Mouse (Mus musculus) cortical plate, adult 2 months (tissue): ENCODE results near the gene Zc3h12c. TPM values are rescaled to one million over a fixed set of nuclear protein-coding genes. Genes with fewer than 3 reads are reported as not detected.
"Not testable (repeated sequence)": the region's sequence is repeated elsewhere in the genome, so short reads cannot be mapped to it uniquely, and the experiment has no call there.

ENCODE experiments used
- H3K27ac ChIP-seq: fragments of 200-500 bp; 2 replicates; pipeline ENCODE4 v1.5.1; 2012; ENCODE audit warnings: low read length, control low read depth, inconsistent platforms; ENCODE audit not compliant: insufficient read depth
- H3K4me1 ChIP-seq: fragments of 200-500 bp; 2 replicates; pipeline ENCODE4 v1.6.1; 2011; ENCODE audit warnings: low read length; ENCODE audit not compliant: control insufficient read depth, insufficient read depth
- H3K4me3 ChIP-seq: fragments of 200-500 bp; 2 replicates; pipeline ENCODE4 v1.5.1; 2011; ENCODE audit warnings: mild to moderate bottlenecking, low read length, control low read depth; ENCODE audit not compliant: insufficient read depth
- CTCF ChIP-seq: fragments of 200-500 bp; IDR thresholded peaks from 2 replicates; pipeline ENCODE4 v1.5.1; 2011; ENCODE audit warnings: mild to moderate bottlenecking, control low read depth, low read length; ENCODE audit not compliant: insufficient read depth; ENCODE audit errors: extremely low read depth
- POLR2A ChIP-seq: fragments of 200-500 bp; IDR thresholded peaks from 2 replicates; pipeline ENCODE4 v1.6.1; 2011; ENCODE audit warnings: mild to moderate bottlenecking, low read length, control low read depth; ENCODE audit not compliant: insufficient read depth; ENCODE audit errors: extremely low read depth
- polyA plus RNA-seq: library from polyadenylated mRNA; depleted of rRNA; stranded (reverse); fragments of >200 nt; gene quantifications from 2 replicates; pipeline ENCODE4 v1.2.3, GENCODE M21; 2012; rRNA removed

The Zc3h12c gene
- polyA plus RNA-seq, 1 experiment, result 4.7 TPM

DNA sequence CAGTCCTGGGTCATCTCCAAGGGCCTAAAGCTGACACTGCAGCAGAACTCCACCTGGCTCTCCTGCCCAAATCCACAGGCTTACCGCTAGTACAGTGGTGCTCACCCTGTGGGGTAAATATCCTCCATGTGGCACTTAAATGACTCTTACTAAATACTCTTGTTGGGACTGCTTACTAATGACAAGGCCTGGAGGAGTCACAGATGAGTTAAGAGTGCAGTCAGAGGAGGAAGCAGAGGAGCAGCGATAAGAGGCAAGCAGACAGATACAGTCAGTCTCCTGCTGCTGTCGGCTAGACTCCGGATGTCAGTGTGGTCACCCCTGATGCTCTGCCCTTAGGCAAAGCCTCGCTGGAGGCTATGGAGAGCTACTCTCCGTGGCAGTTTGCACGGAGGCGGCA is 75.3 kb downstream of the Zc3h12c start:
- no peaks in the 10 kb centered on the region for H3K4me1 ChIP-seq
- H3K4me3 ChIP-seq, result no peak overlapping the region
- TF ChIP-seq CTCF, result no peak
- TF ChIP-seq POLR2A, result no peak
- H3K27ac ChIP-seq, result no peak overlapping the region

GRCm38 (mm10) chr9:52092311-52092710 is 76.1 kb downstream of the Zc3h12c start:
- H3K27ac ChIP-seq, result no peak overlapping the region
- no peak overlapping the region for H3K4me3 ChIP-seq
- H3K4me1 ChIP-seq, result no peaks in the 10 kb centered on the region
- TF ChIP-seq POLR2A (no peak), CTCF (no peak)

DNA sequence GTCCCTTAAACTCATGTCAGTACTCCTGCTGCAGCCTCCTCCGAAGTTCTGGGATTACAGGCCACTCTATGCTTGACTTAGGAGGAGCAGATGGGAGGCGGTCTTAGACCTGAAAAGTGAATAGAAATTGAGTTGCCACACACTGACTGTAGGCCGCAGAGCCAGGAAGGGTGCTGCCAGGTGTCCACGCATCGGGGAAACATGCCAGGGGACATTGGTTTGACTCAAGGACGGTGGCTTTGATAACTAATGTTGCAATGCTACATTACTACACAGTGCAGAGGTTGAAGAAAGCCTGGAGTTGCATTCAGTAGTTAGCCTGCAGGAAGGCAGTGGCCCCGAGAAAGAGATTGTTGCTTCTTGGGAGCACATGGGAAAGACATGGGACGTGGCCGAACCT is 76.6 kb downstream of the Zc3h12c start:
- Histone ChIP-seq H3K27ac (no peak overlapping the region), H3K4me1 (no peaks in the 10 kb centered on the region), H3K4me3 (no peak overlapping the region)
- TF ChIP-seq CTCF (no peak), POLR2A (no peak)

DNA sequence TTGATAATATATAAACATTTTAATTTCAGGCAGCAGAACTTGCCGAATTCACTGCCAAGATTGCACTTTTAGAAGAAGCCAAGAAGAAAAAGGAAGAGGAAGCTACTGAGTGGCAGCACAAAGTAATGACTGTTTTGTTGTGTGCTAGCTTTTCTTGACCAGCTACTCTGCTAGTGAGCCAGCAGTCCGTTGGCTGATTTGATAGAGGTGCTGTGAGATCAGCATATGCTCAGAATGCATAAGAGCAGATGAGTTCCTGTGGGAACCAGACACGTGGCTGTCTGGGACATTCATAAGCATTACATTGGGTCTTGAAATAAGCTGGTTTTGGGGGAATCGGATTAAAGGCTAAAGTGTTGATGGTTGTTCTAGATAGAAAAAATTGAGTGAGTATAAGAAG is 86.0 kb downstream of the Zc3h12c start:
- H3K4me1 ChIP-seq, result no peaks in the 10 kb centered on the region; the same call in 1 of the 2 replicates
- H3K27ac ChIP-seq, result no peak overlapping the region
- H3K4me3 ChIP-seq, result no peak overlapping the region
- TF ChIP-seq CTCF, result no peak
- no peak for TF ChIP-seq POLR2A

DNA sequence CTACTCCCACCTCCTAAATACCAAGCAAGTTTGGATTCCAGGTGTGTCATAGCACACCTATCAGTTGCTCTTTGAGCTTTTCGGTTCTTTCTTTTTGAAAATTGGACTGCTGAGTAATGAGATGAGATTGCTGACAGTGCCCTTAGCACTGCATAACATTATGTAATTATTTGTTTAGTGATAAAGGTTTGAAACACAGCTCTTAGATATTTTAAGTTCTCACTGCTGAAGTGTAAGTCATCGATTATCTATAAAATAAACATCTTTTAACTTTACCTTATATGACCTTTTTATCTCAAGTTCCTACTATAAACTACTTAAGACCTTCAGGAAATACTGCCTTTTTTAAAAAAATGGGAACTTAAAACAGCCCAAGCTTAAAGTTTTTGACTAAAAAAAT is 86.4 kb downstream of the Zc3h12c start:
- H3K27ac ChIP-seq, result no peak overlapping the region
- TF ChIP-seq POLR2A (no peak), CTCF (no peak)
- no peak overlapping the region for H3K4me3 ChIP-seq
- H3K4me1 ChIP-seq, result no peaks in the 10 kb centered on the region; the same call in 1 of the 2 replicates

DNA sequence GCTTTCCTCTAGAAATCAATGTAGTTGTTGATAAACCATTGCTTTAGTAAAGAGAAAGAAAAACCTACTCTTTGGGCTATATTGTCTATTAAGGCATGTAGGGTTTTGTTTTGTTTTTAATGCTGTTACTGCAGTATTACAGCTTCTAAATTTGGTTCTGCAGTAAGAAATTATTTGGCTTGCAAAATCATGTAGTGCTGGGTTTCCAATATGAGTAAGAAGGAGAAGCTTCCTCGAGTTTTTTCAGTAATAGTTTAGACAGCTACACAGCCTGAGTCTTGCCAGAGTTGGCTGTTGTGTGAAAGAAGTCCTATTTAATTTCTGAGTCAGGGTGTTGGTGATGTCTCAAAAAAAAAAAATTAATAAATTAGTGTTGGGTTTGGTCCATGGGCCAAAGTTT is 90.7 kb downstream of the Zc3h12c start:
- Histone ChIP-seq H3K4me1 (no peaks in the 10 kb centered on the region), H3K4me3 (no peak overlapping the region), H3K27ac (no peak overlapping the region)
- TF ChIP-seq CTCF (no peak), POLR2A (no peak)

GRCm38 (mm10) chr9:52076089-52076488 is 92.3 kb downstream of the Zc3h12c start:
- H3K4me3 ChIP-seq, result no peak overlapping the region
- H3K27ac ChIP-seq, result no peak overlapping the region
- H3K4me1 ChIP-seq, result no peaks in the 10 kb centered on the region
- no peak for TF ChIP-seq POLR2A
- TF ChIP-seq CTCF, result no peak

GRCm38 (mm10) chr9:52072202-52072601 is 96.2 kb downstream of the Zc3h12c start:
- H3K27ac ChIP-seq, result no peak overlapping the region
- H3K4me1 ChIP-seq, result 0 out of 2 replicates have a peak, but pooled peaks cover 2% of the 10 kb centered on the region
- H3K4me3 ChIP-seq, result no peak overlapping the region
- no peak for TF ChIP-seq POLR2A
- no peak for TF ChIP-seq CTCF

GRCm38 (mm10) chr9:52071352-52071751 is 97.0 kb downstream of the Zc3h12c start:
- H3K27ac ChIP-seq, H3K4me3 ChIP-seq: not testable (repeated sequence)

DNA sequence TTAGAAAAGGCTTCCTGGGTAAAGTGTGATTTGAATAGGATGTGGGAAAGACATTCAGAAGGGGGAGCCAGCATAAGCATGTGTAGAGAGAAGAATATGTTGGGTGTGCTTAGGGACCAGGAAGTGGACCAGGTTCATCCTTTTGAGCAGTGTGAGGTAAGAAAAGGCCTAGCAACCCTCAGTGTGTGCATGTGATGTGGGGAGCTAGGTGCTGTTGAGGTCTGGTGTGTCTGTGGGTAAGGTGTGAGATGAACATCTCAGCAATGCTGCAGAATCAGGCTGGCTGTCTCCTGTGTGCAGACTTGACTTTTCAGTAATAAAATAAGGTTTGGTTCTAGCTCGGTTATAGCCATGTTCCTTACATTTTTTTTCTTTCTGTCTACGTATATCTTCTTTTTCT is 98.3 kb downstream of the Zc3h12c start:
- H3K27ac ChIP-seq, result no peak overlapping the region
- H3K4me3 ChIP-seq, result no peak overlapping the region
- TF ChIP-seq CTCF (no peak), POLR2A (no peak)
- H3K4me1 ChIP-seq, result 0 out of 2 replicates have a peak, but pooled peaks cover 2% of the 10 kb centered on the region

More at GRCm38 (mm10) chr9:52071352-52071751, 97.0 kb downstream of the Zc3h12c start:
- H3K4me1 ChIP-seq, result not testable (repeated sequence)

Other genes starting within 250 kb of the Zc3h12c start
- gene Fdx1, start 205.0 kb downstream of the Zc3h12c start, polyA plus RNA-seq, result 22.6 and 23.5 TPM in 2 replicates
- 36.7 and 37.6 TPM in 2 replicates for gene Rdx, start 121.4 kb downstream of the Zc3h12c start, polyA plus RNA-seq